Mouse (Mus musculus): Measurements from ENCODE around the gene Snx17. TPM values are rescaled to one million over a fixed set of nuclear protein-coding genes. Genes with fewer than 3 reads are reported as not detected.
A peak's percentile ranks its signal among the peaks of the same experiment; 100 is the strongest.
"Not testable (repeated sequence)": the region's sequence is repeated elsewhere in the genome, so short reads cannot be mapped to it uniquely, and the experiment has no call there.

Snx17 gene
- total RNA-seq, 2 experiments from 2014 or later: 79.5 to 80.3 TPM

- no peak for DNase-seq (ENCODE audit: low spot score in 2 of 2)
Observed at GRCm38 (mm10) chr5:31195671-31196070, 2.6 kb downstream of the Snx17 start.

GRCm38 (mm10) chr5:31196207-31196606, 3.2 kb downstream of the Snx17 start:
- DNase-seq (ENCODE audit: low spot score in 2 of 2): no peak

GRCm38 (mm10) chr5:31197072-31197471, 4.0 kb downstream of the Snx17 start:
- no peak for DNase-seq (ENCODE audit: low spot score in 2 of 2)

GRCm38 (mm10) chr5:31198170-31198569, 5.1 kb downstream of the Snx17 start:
- no peak for DNase-seq (ENCODE audit: low spot score in 2 of 2)

GRCm38 (mm10) chr5:31198616-31199320, 5.7 kb downstream of the Snx17 start:
- DNase-seq (ENCODE audit: low spot score in 2 of 2): no peak

GRCm38 (mm10) chr5:31199321-31199892, 6.4 kb downstream of the Snx17 start:
- no peak for DNase-seq (ENCODE audit: low spot score in 2 of 2)

- DNase-seq (ENCODE audit: low spot score in 2 of 2): no peak
Observed at GRCm38 (mm10) chr5:31199893-31200292, 6.9 kb downstream of the Snx17 start.

- DNase-seq (ENCODE audit: low spot score in 2 of 2): no peak
Observed at GRCm38 (mm10) chr5:31200327-31200768, 7.3 kb downstream of the Snx17 start.

GRCm38 (mm10) chr5:31201042-31201741, 8.2 kb downstream of the Snx17 start:
- DNase-seq (ENCODE audit: low spot score in 2 of 2): no peak

- peak; percentile 95 to 99 for DNase-seq (ENCODE audit: low spot score in 2 of 2)
Observed at GRCm38 (mm10) chr5:31201742-31202590, 8.9 kb downstream of the Snx17 start, which contains the start of gene Zfp513. TSS of gene Zfp513 (minus strand) at chr5:31202303.

GRCm38 (mm10) chr5:31202933-31203332, 9.9 kb downstream of the Snx17 start:
- DNase-seq (ENCODE audit: low spot score in 2 of 2): no peak

- no peak for DNase-seq (ENCODE audit: low spot score in 2 of 2)
Observed at GRCm38 (mm10) chr5:31203866-31204265, 10.8 kb downstream of the Snx17 start.

GRCm38 (mm10) chr5:31204421-31204820, 11.4 kb downstream of the Snx17 start:
- no peak for DNase-seq (ENCODE audit: low spot score in 2 of 2)

GRCm38 (mm10) chr5:31216554-31216953, 23.5 kb downstream of the Snx17 start:
- DNase-seq (ENCODE audit: low spot score in 2 of 2): not testable (repeated sequence)

GRCm38 (mm10) chr5:31218294-31218693, 25.3 kb downstream of the Snx17 start:
- no peak for DNase-seq (ENCODE audit: low spot score in 2 of 2)

- DNase-seq (ENCODE audit: low spot score in 2 of 2): no peak
Observed at GRCm38 (mm10) chr5:31219070-31219469, 26.0 kb downstream of the Snx17 start.

- DNase-seq (ENCODE audit: low spot score in 2 of 2): no peak
Observed at GRCm38 (mm10) chr5:31219474-31219873, 26.4 kb downstream of the Snx17 start.

GRCm38 (mm10) chr5:31219911-31220447, 27.0 kb downstream of the Snx17 start:
- DNase-seq (ENCODE audit: low spot score in 2 of 2): peak; percentile 51 to 63

GRCm38 (mm10) chr5:31220448-31221303, 27.6 kb downstream of the Snx17 start, which contains the start of gene Ppm1g:
TSS of gene Ppm1g (minus strand) at chr5:31220687.
- peak; percentile 95 to 96 for DNase-seq (ENCODE audit: low spot score in 2 of 2)
